Mouse (Mus musculus): ENCODE results near the gene Klhl36.

- TF ChIP-seq POLR2A (IDR thresholded peaks at IDR 0.05; ENCODE audit: control insufficient read depth, low read depth, low read length) = no peak
- no peak for TF ChIP-seq CTCF (IDR thresholded peaks at IDR 0.05; ENCODE audit: control insufficient read depth, insufficient read depth, insufficient replicate concordance, low read depth, low read length)
These were observed 44.6 kb upstream of the Klhl36 start for GRCm38 (mm10) chr8:119817446-119817845.

Data from testis, adult 2 months (tissue).